Mouse (Mus musculus) CD4-positive naive resting alpha-beta T cell, adult 57 days (primary cell): ENCODE results near the gene Vmn1r217. TPM values are rescaled to one million over a fixed set of nuclear protein-coding genes. Genes with fewer than 3 reads are reported as not detected.

Experiments
- total RNA-seq: library from RNA; stranded (reverse); gene quantifications from one replicate; pipeline ENCODE4 v1.2.4, GENCODE M21; 2023

Gene Vmn1r217
- not detected for total RNA-seq

DNA sequence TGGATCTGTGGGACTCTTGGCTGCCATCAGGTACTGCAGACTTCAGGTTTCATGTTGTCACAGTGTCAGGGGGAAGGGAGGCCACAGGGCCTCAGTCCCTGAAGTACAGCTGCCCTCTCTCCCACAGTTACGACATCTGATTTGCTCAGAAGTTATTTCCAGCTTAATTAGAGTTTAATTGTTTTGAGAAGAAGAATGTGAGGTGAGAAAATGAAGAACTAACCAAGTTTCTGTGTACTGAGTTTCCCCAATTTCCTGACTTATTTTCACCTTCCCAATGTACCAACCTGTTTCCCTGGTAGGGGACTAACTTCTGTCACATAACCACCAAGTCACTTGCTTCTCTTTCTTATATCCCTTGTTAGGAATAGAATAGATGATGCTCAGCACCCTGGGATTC, at the start of gene Vmn1r217:
TSS of gene Vmn1r217 (minus strand) at position 101 of the 400 bp plus-strand sequence.

DNA sequence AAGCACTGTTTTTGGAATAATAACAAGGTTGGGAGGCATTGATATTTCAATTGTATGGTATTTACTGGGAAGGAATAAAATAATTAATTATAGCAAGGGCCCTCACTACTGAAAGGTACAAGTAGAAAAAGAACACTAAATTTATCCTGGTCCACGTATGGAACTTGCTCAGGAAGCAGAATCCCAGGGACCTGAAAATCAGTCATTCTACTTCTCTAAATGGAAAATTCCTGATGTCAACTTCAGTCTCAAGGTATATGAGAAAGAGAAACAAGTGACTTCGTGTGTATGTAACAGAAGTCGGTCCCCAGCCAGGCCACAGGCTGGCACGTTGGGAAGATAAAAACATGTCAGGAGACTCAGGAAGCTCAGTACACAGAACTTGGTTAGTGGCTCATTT, 41.0 kb upstream of the Vmn1r217 start, which contains the start of gene Vmn1r219:
TSS of gene Vmn1r219 (plus strand) at position 301 of the 400 bp plus-strand sequence.

DNA sequence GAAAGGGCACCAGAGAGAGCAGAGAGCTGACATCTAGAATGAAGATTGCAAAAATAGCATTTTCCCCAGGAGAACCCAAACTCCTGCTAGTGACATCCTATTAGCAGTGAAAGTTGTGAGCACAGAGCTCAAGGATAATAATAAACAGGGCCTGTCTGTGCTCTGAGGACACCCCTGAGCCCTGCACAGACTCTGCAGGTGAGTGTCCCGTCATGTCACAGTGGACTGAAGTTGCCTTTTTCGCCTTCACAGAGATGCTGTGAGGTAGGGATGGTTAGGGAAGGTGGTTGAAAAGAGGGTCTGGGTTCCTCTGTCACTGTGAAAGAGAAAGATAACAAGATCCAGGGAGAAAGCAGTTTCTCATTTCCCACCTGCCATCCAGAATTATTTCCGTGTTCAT, 15.1 kb upstream of the Vmn1r217 start, which contains the start of gene Vmn1r218:
TSS of gene Vmn1r218 (plus strand) at position 57 of the 400 bp plus-strand sequence.

DNA sequence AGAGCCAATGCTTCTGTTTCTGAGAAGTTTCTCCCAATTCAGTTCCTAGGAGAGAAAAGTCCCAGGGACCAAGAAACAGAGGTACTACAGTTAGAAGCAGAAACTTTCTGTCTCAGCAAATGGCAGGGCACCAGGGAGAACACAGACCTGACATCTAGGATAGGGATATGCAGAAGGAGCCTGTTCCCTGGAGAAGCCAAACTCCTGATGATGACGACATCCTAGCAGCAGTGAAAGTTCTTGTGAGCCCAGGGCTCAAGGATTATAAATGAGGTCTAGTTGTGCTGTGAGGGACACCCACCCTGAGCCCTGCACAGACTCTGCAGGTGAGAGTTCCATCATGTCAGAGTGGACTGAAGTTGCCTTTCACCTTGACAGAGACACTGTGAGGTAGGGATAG, 50.3 kb downstream of the Vmn1r217 start, which contains the start of gene Vmn1r215:
TSS of gene Vmn1r215 (plus strand) at position 301 of the 400 bp plus-strand sequence.

Other genes starting within 250 kb of the Vmn1r217 start
- not detected for gene Vmn1r212, start 234.0 kb downstream of the Vmn1r217 start, total RNA-seq
- gene Vmn1r213, start 110.6 kb downstream of the Vmn1r217 start, total RNA-seq, result not detected
- not detected for gene Vmn1r214, start 87.8 kb downstream of the Vmn1r217 start, total RNA-seq
- gene Vmn1r215, start 50.2 kb downstream of the Vmn1r217 start, total RNA-seq, result not detected
- gene Vmn1r218, start 14.9 kb upstream of the Vmn1r217 start, total RNA-seq, result not detected
- not detected for gene Vmn1r219, start 41.1 kb upstream of the Vmn1r217 start, total RNA-seq
- not detected for gene Vmn1r220, start 69.7 kb upstream of the Vmn1r217 start, total RNA-seq
- not detected for gene Vmn1r221, start 95.9 kb upstream of the Vmn1r217 start, total RNA-seq
- not detected for gene Vmn1r222, start 117.7 kb upstream of the Vmn1r217 start, total RNA-seq
- gene Vmn1r223, start 128.9 kb upstream of the Vmn1r217 start, total RNA-seq, result not detected